Mouse (Mus musculus) heart, adult 2 months (tissue): ENCODE data around the gene Lrrc29. TPM values are rescaled to one million over a fixed set of nuclear protein-coding genes. Genes with fewer than 3 reads are reported as not detected.
A peak's percentile ranks its signal among the peaks of the same experiment; 100 is the strongest.

ENCODE experiments used
- DNase-seq, 2 experiments: peaks; one replicate each; pipeline ENCODE4 v3.0.0; 2021
- H3K27ac ChIP-seq: fragments of 200-600 bp; 2 replicates; pipeline ENCODE4 v1.8.1; 2022
- H3K27me3 ChIP-seq: fragments of 200-500 bp; 2 replicates; pipeline ENCODE4 v1.6.1; 2012; ENCODE audit warnings: mild to moderate bottlenecking, low read length, inconsistent platforms, mixed read lengths; ENCODE audit not compliant: control insufficient read depth, insufficient read depth
- H3K36me3 ChIP-seq: fragments of 200-500 bp; 2 replicates; pipeline ENCODE4 v1.6.1; 2012; ENCODE audit warnings: low read length, inconsistent platforms; ENCODE audit not compliant: control insufficient read depth, insufficient read depth
- H3K4me1 ChIP-seq: fragments of 200-500 bp; 2 replicates; pipeline ENCODE4 v1.6.1; 2011; ENCODE audit warnings: low read length; ENCODE audit not compliant: control insufficient read depth, insufficient read depth
- H3K4me3 ChIP-seq: fragments of 200-600 bp; 2 replicates; pipeline ENCODE4 v1.8.1; 2022
- H3K79me2 ChIP-seq: fragments of 200-500 bp; replicated peaks from 2 replicates; pipeline ENCODE4 v1.6.1; 2012; ENCODE audit warnings: mild to moderate bottlenecking, inconsistent platforms, low read length, moderate library complexity, mixed read lengths; ENCODE audit not compliant: control insufficient read depth, insufficient read depth
- H3K9ac ChIP-seq: fragments of 200-500 bp; 2 replicates; pipeline ENCODE4 v1.6.1; 2012; ENCODE audit warnings: low read depth, mild to moderate bottlenecking, control low read depth, inconsistent platforms, low read length, mixed read lengths
- CTCF ChIP-seq: fragments of 200-600 bp; IDR thresholded peaks from 2 replicates; pipeline ENCODE4 v1.8.1; 2022; ENCODE audit warnings: antibody characterized with exemption, mild to moderate bottlenecking, moderate library complexity
- EP300 ChIP-seq: fragments of 200-500 bp; IDR thresholded peaks from 2 replicates; pipeline ENCODE4 v1.6.1; 2011; ENCODE audit warnings: low read depth, low read length, control low read depth; ENCODE audit not compliant: insufficient read depth
- POLR2A ChIP-seq: fragments of 200-500 bp; IDR thresholded peaks from 2 replicates; pipeline ENCODE4 v1.6.1; 2011; ENCODE audit warnings: mild to moderate bottlenecking, low read depth, low read length, control low read depth; ENCODE audit not compliant: insufficient read depth
- WGBS: fragments of 180-500 bp; shearing (Covaris S2); methylation state at CpG from one replicate; pipeline ENCODE4 v1.1.7; 2018; 5-methylcytosine and 5-hydroxymethylcytosine counted together
- intact Hi-C: fragments of 180-260 bp; cut with DNase I; formaldehyde crosslinking; loops from one replicate; pipeline ENCODE4 v1.15.1; 2025
- long read RNA-seq: library from polyadenylated mRNA; stranded (forward); transcript quantifications from one replicate; pipeline ENCODE4 v2.0.0, GENCODE M21; 2021
- polyA plus RNA-seq: library from polyadenylated mRNA; depleted of rRNA; stranded (reverse); fragments of >200 nt; gene quantifications from 2 replicates; pipeline ENCODE4 v1.2.3, GENCODE M21; 2012; rRNA removed
- total RNA-seq, 2 experiments: library from RNA; stranded (reverse); gene quantifications; 2 replicates each; pipeline ENCODE4 v1.2.3; 2021

Lrrc29 gene
- total RNA-seq = 1 to 10 TPM in 1 of 2 experiments, under 1 TPM in 1; 0.93 to 1.1 TPM
- polyA plus RNA-seq = 1.6 and 2.2 TPM in 2 replicates
- long read RNA-seq, partial matches to known transcripts = 1 of 2 reads
- long read RNA-seq, other reads (novel, unspliced or antisense) = 0 of 2 reads

GRCm38 (mm10) chr8:105326141-105326672 is at the start of gene Lrrc29, which contains the start of gene Tmem208:
TSS of gene Lrrc29 (minus strand) at chr8:105326278.
TSS of gene Tmem208 (plus strand) at chr8:105326354.
- no peaks in the 10 kb centered on the region for H3K79me2 ChIP-seq
- peak; percentile 96 to 98 for DNase-seq
- H3K27me3 ChIP-seq = no peaks in the 10 kb centered on the region
- peak; percentile 62 for TF ChIP-seq CTCF
- TF ChIP-seq EP300 = peak; percentile 62
- peak; percentile 95 for TF ChIP-seq POLR2A
- peak within 1 kb of the TSS; percentile 90 for H3K4me3 ChIP-seq
- H3K4me1 ChIP-seq = peaks cover 8% of the 10 kb centered on the region
- intact Hi-C loops = loop anchor here (1.0 to 2.0 kb wide), 2 partner anchors 21 to 29 kb away; partner anchors contain the start of genes E2f4 and Fhod1
- H3K36me3 ChIP-seq = no peaks in the 10 kb centered on the region
- peak within 1 kb of the TSS; percentile 93 for H3K27ac ChIP-seq
- WGBS = 1% methylated on average over 36 of the region's 36 CpGs
- peak within 1 kb of the TSS; percentile 77 for H3K9ac ChIP-seq

GRCm38 (mm10) chr8:105374513-105374966 is 48.5 kb upstream of the Lrrc29 start:
- Histone ChIP-seq H3K27me3 (no peaks in the 10 kb centered on the region; the same call in 1 of the 2 replicates), H3K4me1 (no peaks in the 10 kb centered on the region), H3K4me3 (no peak overlapping the region), H3K79me2 (no peaks in the 10 kb centered on the region), H3K9ac (no peak overlapping the region), H3K27ac (no peak overlapping the region), H3K36me3 (no peaks in the 10 kb centered on the region)
- 32% methylated on average over 33 of the region's 33 CpGs for WGBS
- intact Hi-C loops = no loop called here
- peak in 1 of 2 experiments; percentile 49 for DNase-seq
- TF ChIP-seq POLR2A (no peak), EP300 (no peak), CTCF (peak; percentile 69)

GRCm38 (mm10) chr8:105373032-105373431 is 47.0 kb upstream of the Lrrc29 start, which contains the start of gene Plekhg4:
TSS of gene Plekhg4 (plus strand) at chr8:105373274.
- Histone ChIP-seq H3K36me3 (no peaks in the 10 kb centered on the region), H3K4me1 (no peaks in the 10 kb centered on the region), H3K79me2 (no peaks in the 10 kb centered on the region), H3K4me3 (no peak within 1 kb of the TSS), H3K27me3 (no peaks in the 10 kb centered on the region; the same call in 1 of the 2 replicates), H3K27ac (no peak within 1 kb of the TSS), H3K9ac (no peak within 1 kb of the TSS)
- no peak for DNase-seq
- 59% methylated on average over 2 of the region's 2 CpGs for WGBS
- TF ChIP-seq EP300 (no peak), CTCF (no peak)
- intact Hi-C loops = no loop called here

- H3K27ac ChIP-seq = no peak overlapping the region
- no peaks in the 10 kb centered on the region for H3K4me1 ChIP-seq
- H3K9ac ChIP-seq = no peak overlapping the region
- no peaks in the 10 kb centered on the region for H3K79me2 ChIP-seq
- no peaks in the 10 kb centered on the region; the same call in 1 of the 2 replicates for H3K27me3 ChIP-seq
- H3K36me3 ChIP-seq = no peaks in the 10 kb centered on the region
- TF ChIP-seq POLR2A = no peak
- no peak for TF ChIP-seq CTCF
- no peak for TF ChIP-seq EP300
- H3K4me3 ChIP-seq = no peak overlapping the region
- 82% methylated on average over 8 of the region's 9 CpGs for WGBS
- no peak for DNase-seq
- intact Hi-C loops = no loop called here
Measured at GRCm38 (mm10) chr8:105372473-105372872, 46.4 kb upstream of the Lrrc29 start.

GRCm38 (mm10) chr8:105367107-105367506 is 41.0 kb upstream of the Lrrc29 start:
- DNase-seq = no peak
- Histone ChIP-seq H3K27me3 (no peaks in the 10 kb centered on the region), H3K4me3 (no peak overlapping the region), H3K79me2 (no peaks in the 10 kb centered on the region), H3K9ac (no peak overlapping the region), H3K4me1 (peaks cover 3% of the 10 kb centered on the region), H3K36me3 (no peaks in the 10 kb centered on the region), H3K27ac (no peak overlapping the region)
- TF ChIP-seq POLR2A (no peak), CTCF (peak; percentile 68), EP300 (no peak)
- intact Hi-C loops = no loop called here
- 85% methylated on average over 2 of the region's 2 CpGs for WGBS
